Mouse (Mus musculus): Measurements from ENCODE around the gene Shbg. TPM values are rescaled to one million over a fixed set of nuclear protein-coding genes. Genes with fewer than 3 reads are reported as not detected.

Shbg gene
- polyA plus RNA-seq, 1 experiment: not detected

DNA sequence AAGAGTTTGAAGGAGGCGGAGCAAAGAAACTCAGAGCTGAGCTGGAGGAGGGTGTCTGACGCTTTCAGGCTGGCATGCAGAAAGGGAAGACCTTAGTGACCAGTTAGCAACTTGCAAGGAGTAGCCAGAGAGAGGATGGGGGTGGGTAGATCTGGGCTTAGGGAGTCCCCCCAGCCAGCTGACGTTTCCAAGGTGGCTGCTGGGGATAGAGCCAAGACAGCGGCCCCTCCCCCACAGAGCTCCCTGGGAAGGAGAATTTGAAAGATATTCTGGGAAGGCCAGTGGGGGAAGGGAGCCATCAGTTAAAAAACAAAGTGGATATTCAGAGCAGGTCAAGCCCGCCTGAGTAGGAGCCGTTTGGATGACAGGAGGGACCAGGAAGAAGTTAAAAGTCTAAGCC lies 17.6 kb downstream of the Shbg start:
- no peak for DNase-seq (ENCODE audit: low read depth)

GRCm38 (mm10) chr11:69599436-69599835 lies 18.3 kb downstream of the Shbg start:
- DNase-seq (ENCODE audit: low read depth): no peak

GRCm38 (mm10) chr11:69594853-69595252 lies 22.9 kb downstream of the Shbg start:
- no peak for DNase-seq (ENCODE audit: low read depth)

- DNase-seq (ENCODE audit: low read depth): no peak
Observed at GRCm38 (mm10) chr11:69592799-69593198, 24.9 kb downstream of the Shbg start.

- no peak for DNase-seq (ENCODE audit: low read depth)
Observed at GRCm38 (mm10) chr11:69591899-69592637, 25.6 kb downstream of the Shbg start.

GRCm38 (mm10) chr11:69591424-69591823 lies 26.3 kb downstream of the Shbg start:
- DNase-seq (ENCODE audit: low read depth): no peak

DNA sequence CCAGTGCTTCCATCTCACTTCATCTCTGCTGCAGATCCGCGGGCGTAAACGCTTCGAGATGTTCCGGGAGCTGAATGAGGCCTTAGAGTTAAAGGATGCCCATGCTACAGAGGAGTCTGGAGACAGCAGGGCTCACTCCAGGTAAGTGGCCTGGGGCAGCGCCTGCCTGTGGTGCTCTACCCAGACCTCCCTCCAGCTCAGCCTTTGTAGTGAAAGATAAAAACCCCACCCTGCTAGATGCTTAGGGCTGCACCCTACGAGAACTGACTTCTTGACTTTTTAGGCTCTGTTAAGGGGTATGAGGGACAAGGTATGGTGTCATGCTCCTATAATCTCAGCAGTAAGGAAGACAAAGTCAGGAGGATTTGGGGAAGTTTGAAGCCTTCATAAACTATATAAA lies 27.1 kb downstream of the Shbg start:
- DNase-seq (ENCODE audit: low read depth): no peak

DNA sequence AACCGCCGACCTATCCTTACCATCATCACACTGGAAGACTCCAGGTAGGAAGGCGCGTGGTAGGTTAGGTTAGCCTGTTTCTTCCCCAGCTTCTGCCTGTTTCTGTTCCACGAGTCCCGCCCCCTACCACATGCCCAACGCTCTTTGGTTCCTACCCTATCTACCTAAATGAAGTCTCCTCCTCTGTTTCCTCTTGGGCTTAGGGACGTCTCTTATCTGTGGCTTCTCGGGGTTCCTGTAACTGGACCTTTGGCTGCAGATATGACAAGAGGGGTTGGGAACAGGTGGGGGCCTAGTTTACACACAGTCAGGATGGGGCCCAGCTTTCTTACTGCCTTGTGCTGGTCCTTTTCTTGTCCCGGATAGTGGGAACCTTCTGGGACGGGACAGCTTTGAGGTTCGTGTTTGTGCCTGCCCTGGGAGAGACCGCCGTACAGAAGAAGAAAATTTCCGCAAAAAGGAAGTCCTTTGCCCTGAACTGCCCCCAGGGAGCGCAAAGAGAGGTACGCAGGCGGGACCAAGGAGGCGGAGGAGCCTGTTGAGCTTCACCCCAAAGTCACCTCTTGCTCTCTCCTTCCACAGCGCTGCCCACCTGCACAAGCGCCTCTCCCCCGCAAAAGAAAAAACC lies 28.4 kb downstream of the Shbg start:
- DNase-seq (ENCODE audit: low read depth): no peak

GRCm38 (mm10) chr11:69585718-69586325 lies 31.9 kb downstream of the Shbg start:
- no peak for DNase-seq (ENCODE audit: low read depth)

GRCm38 (mm10) chr11:69584937-69585336 lies 32.8 kb downstream of the Shbg start:
- DNase-seq (ENCODE audit: low read depth): no peak

- DNase-seq (ENCODE audit: low read depth): no peak
Observed at GRCm38 (mm10) chr11:69584008-69584407, 33.7 kb downstream of the Shbg start.

DNA sequence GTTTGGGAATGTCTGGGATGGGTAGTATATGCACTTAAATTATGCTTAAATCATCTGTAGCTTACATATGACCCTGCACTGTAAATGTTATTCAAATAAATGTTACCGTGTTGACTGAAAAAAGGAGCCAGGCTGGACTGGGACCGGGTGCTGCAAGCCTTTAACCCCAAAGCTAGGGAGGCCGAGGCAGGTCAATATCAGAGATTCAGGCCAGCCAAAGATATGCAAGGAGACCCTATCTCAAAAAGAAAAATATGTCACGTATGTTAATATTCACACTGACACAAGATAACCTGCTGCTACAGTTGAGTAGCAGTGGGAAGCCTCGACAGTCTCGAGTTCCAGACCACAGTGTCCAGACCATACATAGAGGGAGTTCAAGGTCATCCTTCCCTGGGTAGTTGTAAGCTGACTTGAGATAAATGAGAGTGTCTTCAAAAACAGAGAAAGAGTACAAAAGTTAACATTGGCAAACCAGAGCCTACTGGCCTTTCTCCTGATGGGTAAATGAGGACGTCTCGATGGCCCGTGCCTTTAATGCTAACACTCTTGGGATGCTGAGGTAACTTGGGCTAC lies 35.4 kb downstream of the Shbg start:
- DNase-seq (ENCODE audit: low read depth): no peak

- DNase-seq (ENCODE audit: low read depth): no peak
Observed at GRCm38 (mm10) chr11:69581814-69582213, 35.9 kb downstream of the Shbg start.

GRCm38 (mm10) chr11:69581147-69581688 lies 36.5 kb downstream of the Shbg start:
- DNase-seq (ENCODE audit: low read depth): peak; percentile 70

GRCm38 (mm10) chr11:69580572-69581146 lies 37.0 kb downstream of the Shbg start:
- no peak for DNase-seq (ENCODE audit: low read depth)

- DNase-seq (ENCODE audit: low read depth): peak; percentile 82
Observed at GRCm38 (mm10) chr11:69580091-69580514, 37.6 kb downstream of the Shbg start, which contains the start of the genes Wrap53 and Trp53. Gene Wrap53, minus strand, starts transcription at chr11:69580255. Gene Trp53, plus strand, starts transcription at chr11:69580359.

GRCm38 (mm10) chr11:69579128-69580017 lies 38.3 kb downstream of the Shbg start:
- peak; percentile 95 for DNase-seq (ENCODE audit: low read depth)

DNA sequence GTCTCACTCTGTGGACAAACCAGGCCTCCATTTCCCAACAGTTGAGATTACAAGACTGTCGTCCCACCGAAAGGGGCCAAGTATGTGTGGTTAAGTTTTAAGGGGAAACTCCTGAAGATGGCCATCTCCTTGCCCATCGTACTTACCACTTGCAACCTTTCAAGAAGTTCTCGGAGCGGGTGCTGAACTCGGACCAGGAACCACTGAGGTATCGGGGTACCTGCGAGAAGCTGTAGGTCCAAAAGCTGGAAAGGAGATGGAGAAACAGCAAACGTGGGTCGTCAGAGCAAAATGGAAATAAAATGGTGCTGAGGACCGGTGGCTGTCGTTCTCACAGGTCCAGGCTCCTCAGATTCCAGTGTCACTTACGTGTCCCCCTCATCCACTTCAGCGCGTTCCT lies 39.4 kb downstream of the Shbg start:
- DNase-seq (ENCODE audit: low read depth): no peak

DNA sequence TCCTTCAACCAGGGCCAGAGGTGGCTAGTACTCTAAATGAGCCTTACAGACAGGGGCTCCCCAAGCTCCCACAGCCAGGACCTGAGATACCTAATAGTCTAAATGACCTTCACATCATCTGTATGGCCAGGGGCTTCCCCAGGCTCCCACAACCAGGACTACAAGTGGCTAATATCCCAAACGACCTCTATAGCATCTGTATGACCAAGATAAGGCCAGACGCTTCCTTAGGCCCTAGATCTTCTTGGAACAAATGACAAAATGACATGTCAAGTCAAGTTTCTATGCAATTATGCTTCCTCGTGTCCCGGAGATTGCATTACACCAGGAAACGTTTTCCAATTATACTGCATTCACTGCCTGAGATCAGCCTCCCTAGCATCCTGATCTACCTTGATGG lies 41.4 kb downstream of the Shbg start:
- DNase-seq (ENCODE audit: low read depth): no peak

GRCm38 (mm10) chr11:69575220-69575619 lies 42.5 kb downstream of the Shbg start:
- no peak for DNase-seq (ENCODE audit: low read depth)

- no peak for DNase-seq (ENCODE audit: low read depth)
Observed at GRCm38 (mm10) chr11:69565131-69565530, 52.6 kb downstream of the Shbg start.

Data from gonadal fat pad, adult 2 months (tissue).